Mouse (Mus musculus) MEL (cell line): ENCODE data around the gene Ecm2. TPM values are rescaled to one million over a fixed set of nuclear protein-coding genes. Genes with fewer than 3 reads are reported as not detected.

Experiments used
- DNase-seq: peaks from one replicate; pipeline ENCODE4 v3.0.0; 2011; ENCODE audit warnings: low read depth, low spot score
- H3K27ac ChIP-seq: 2 replicates; pipeline ENCODE4 v1.5.1; 2012; ENCODE audit warnings: low read depth, mild to moderate bottlenecking, control low read depth, low read length, moderate library complexity; ENCODE audit not compliant: control insufficient read depth
- H3K27me3 ChIP-seq, 2 experiments: fragments of 150-350 bp in 1 of 2; sonication (generic) in 1 of 2; 2 replicates each; pipeline ENCODE4 v1.6.1; 2012; ENCODE audit warnings: low read length in 2 of 2, mild to moderate bottlenecking in 2 of 2, improper control_type of control experiment in 1 of 2, moderate library complexity in 1 of 2; ENCODE audit not compliant: insufficient read depth in 2 of 2, control insufficient read depth in 1 of 2
- H3K36me3 ChIP-seq, 2 experiments: 2 replicates each; pipeline ENCODE4 v1.6.1; 2012 to 2014; ENCODE audit warnings: low read length in 2 of 2, improper control_type of control experiment in 1 of 2, inconsistent platforms in 1 of 2, mild to moderate bottlenecking in 1 of 2; ENCODE audit not compliant: insufficient read depth in 2 of 2, control insufficient read depth in 1 of 2
- H3K4me1 ChIP-seq, 2 experiments: fragments of 150-350 bp in 1 of 2; sonication (generic) in 1 of 2; 2 replicates each; pipeline ENCODE4 v1.6.1; 2012; ENCODE audit warnings: low read length in 2 of 2, improper control_type of control experiment in 1 of 2, mild to moderate bottlenecking in 1 of 2; ENCODE audit not compliant: insufficient read depth in 2 of 2, control insufficient read depth in 1 of 2
- H3K4me3 ChIP-seq, 2 experiments: fragments of 150-350 bp in 1 of 2; sonication (generic) in 1 of 2; 2 replicates each; pipeline ENCODE4 v1.5.1; 2012; ENCODE audit warnings: low read depth in 2 of 2, low read length in 2 of 2, mild to moderate bottlenecking in 2 of 2, moderate library complexity in 2 of 2, control low read depth in 1 of 2, improper control_type of control experiment in 1 of 2; ENCODE audit not compliant: control insufficient read depth in 1 of 2, insufficient read depth in 1 of 2
- H3K79me2 ChIP-seq: 2 replicates; pipeline ENCODE4 v1.6.1; 2012; ENCODE audit warnings: mild to moderate bottlenecking, low read length, moderate library complexity; ENCODE audit not compliant: control insufficient read depth, poor library complexity, insufficient read depth
- H3K9ac ChIP-seq: 2 replicates; pipeline ENCODE4 v1.6.1; 2012; ENCODE audit warnings: low read depth, mild to moderate bottlenecking, control low read depth, low read length, moderate library complexity; ENCODE audit not compliant: control insufficient read depth, poor library complexity, severe bottlenecking
- H3K9me3 ChIP-seq: fragments of 150-350 bp; sonication (generic); replicated peaks from 2 replicates; pipeline ENCODE4 v1.6.1; 2012; ENCODE audit warnings: mild to moderate bottlenecking, low read length, improper control_type of control experiment, moderate library complexity; ENCODE audit not compliant: insufficient read depth
- BHLHE40 ChIP-seq: IDR thresholded peaks from 2 replicates; pipeline ENCODE4 v1.6.1; 2012; ENCODE audit warnings: low read depth, mild to moderate bottlenecking, inconsistent platforms, low read length, improper control_type of control experiment, borderline replicate concordance
- CHD2 ChIP-seq: IDR thresholded peaks from 2 replicates; pipeline ENCODE4 v1.6.1; 2011; ENCODE audit warnings: low read length, improper control_type of control experiment
- ELF1 ChIP-seq: IDR thresholded peaks from 2 replicates; pipeline ENCODE4 v1.6.1; 2014; ENCODE audit warnings: low read depth, mild to moderate bottlenecking, inconsistent platforms, low read length, improper control_type of control experiment, moderate library complexity
- EP300 ChIP-seq, 2 experiments: IDR thresholded peaks; 2 replicates each; pipeline ENCODE4 v1.6.1; 2011; ENCODE audit warnings: improper control_type of control experiment in 2 of 2, low read length in 2 of 2, low read depth in 1 of 2, mild to moderate bottlenecking in 1 of 2
- JUND ChIP-seq: IDR thresholded peaks from 2 replicates; pipeline ENCODE4 v1.6.1; 2011; ENCODE audit warnings: low read depth, mild to moderate bottlenecking, improper control_type of control experiment, low read length
- MAX ChIP-seq: IDR thresholded peaks from 2 replicates; pipeline ENCODE4 v1.6.1; 2011; ENCODE audit warnings: low read length, improper control_type of control experiment
- MAZ ChIP-seq: IDR thresholded peaks from 2 replicates; pipeline ENCODE4 v1.6.1; 2012; ENCODE audit warnings: low read depth, mild to moderate bottlenecking, inconsistent platforms, low read length, improper control_type of control experiment
- MEF2A ChIP-seq: IDR thresholded peaks from 2 replicates; pipeline ENCODE4 v1.6.1; 2014; ENCODE audit warnings: low read depth, mild to moderate bottlenecking, inconsistent platforms, low read length, improper control_type of control experiment; ENCODE audit not compliant: poor library complexity, insufficient replicate concordance, severe bottlenecking; ENCODE audit errors: extremely low read depth
- NELFE ChIP-seq: IDR thresholded peaks from 2 replicates; pipeline ENCODE4 v1.6.1; 2011; ENCODE audit warnings: low read depth, low read length, improper control_type of control experiment
- NRF1 ChIP-seq: IDR thresholded peaks from 2 replicates; pipeline ENCODE4 v1.6.1; 2014; ENCODE audit warnings: low read depth, mild to moderate bottlenecking, inconsistent platforms, low read length, improper control_type of control experiment, moderate library complexity; ENCODE audit not compliant: poor library complexity, insufficient read depth, severe bottlenecking
- POLR2A ChIP-seq, 2 experiments: IDR thresholded peaks; 2 replicates each; pipeline ENCODE4 v1.6.1; 2011 to 2012; ENCODE audit warnings: low read length in 2 of 2, mild to moderate bottlenecking in 2 of 2, control low read depth in 1 of 2, improper control_type of control experiment in 1 of 2, low read depth in 1 of 2, moderate library complexity in 1 of 2; ENCODE audit not compliant: control insufficient read depth in 1 of 2, insufficient read depth in 1 of 2, poor library complexity in 1 of 2
- POLR2AphosphoS5 ChIP-seq: IDR thresholded peaks from 2 replicates; pipeline ENCODE4 v1.6.1; 2012; ENCODE audit warnings: low read depth, borderline replicate concordance, mild to moderate bottlenecking, inconsistent platforms, low read length, moderate library complexity, mixed read lengths
- RAD21 ChIP-seq: IDR thresholded peaks from 2 replicates; pipeline ENCODE4 v1.6.1; 2011; ENCODE audit warnings: mild to moderate bottlenecking, low read depth, low read length, improper control_type of control experiment
- RCOR1 ChIP-seq: IDR thresholded peaks from 2 replicates; pipeline ENCODE4 v1.6.1; 2012; ENCODE audit warnings: low read depth, mild to moderate bottlenecking, inconsistent platforms, low read length, improper control_type of control experiment
- SIN3A ChIP-seq: IDR thresholded peaks from 2 replicates; pipeline ENCODE4 v1.6.1; 2012; ENCODE audit warnings: low read length, improper control_type of control experiment, inconsistent platforms
- SMC3 ChIP-seq: IDR thresholded peaks from 2 replicates; pipeline ENCODE4 v1.6.1; 2011; ENCODE audit warnings: low read depth, low read length, improper control_type of control experiment
- TBP ChIP-seq: IDR thresholded peaks from 2 replicates; pipeline ENCODE4 v1.8.0; 2011; ENCODE audit warnings: low read depth, low read length, improper control_type of control experiment
- TCF12 ChIP-seq: IDR thresholded peaks from 2 replicates; pipeline ENCODE4 v1.6.1; 2014; ENCODE audit warnings: low read depth, mild to moderate bottlenecking, inconsistent platforms, low read length, improper control_type of control experiment, moderate library complexity
- UBTF ChIP-seq: IDR thresholded peaks from 2 replicates; pipeline ENCODE4 v1.6.1; 2012; ENCODE audit warnings: low read depth, mild to moderate bottlenecking, inconsistent platforms, low read length, improper control_type of control experiment, moderate library complexity, borderline replicate concordance; ENCODE audit not compliant: insufficient read depth
- USF1 ChIP-seq: IDR thresholded peaks from 2 replicates; pipeline ENCODE4 v1.6.1; 2014; ENCODE audit warnings: low read depth, mild to moderate bottlenecking, inconsistent platforms, low read length, improper control_type of control experiment, moderate library complexity
- USF2 ChIP-seq, 2 experiments: IDR thresholded peaks; 2 replicates each; pipeline ENCODE4 v1.6.1; 2011 to 2012; ENCODE audit warnings: improper control_type of control experiment in 2 of 2, low read length in 2 of 2, borderline replicate concordance in 1 of 2, inconsistent platforms in 1 of 2, low read depth in 1 of 2, mild to moderate bottlenecking in 1 of 2; ENCODE audit not compliant: insufficient read depth in 1 of 2
- ZC3H11A ChIP-seq: IDR thresholded peaks from 2 replicates; pipeline ENCODE4 v1.6.1; 2012; ENCODE audit warnings: low read depth, mild to moderate bottlenecking, inconsistent platforms, low read length, improper control_type of control experiment
- ZKSCAN1 ChIP-seq: IDR thresholded peaks from 2 replicates; pipeline ENCODE4 v1.6.1; 2012; ENCODE audit warnings: low read depth, mild to moderate bottlenecking, inconsistent platforms, low read length, improper control_type of control experiment, moderate library complexity
- ZMIZ1 ChIP-seq: IDR thresholded peaks from 2 replicates; pipeline ENCODE4 v1.6.1; 2012; ENCODE audit warnings: low read depth, mild to moderate bottlenecking, inconsistent platforms, low read length, improper control_type of control experiment, moderate library complexity
- polyA plus RNA-seq, 2 experiments: library from polyadenylated mRNA; stranded (reverse) in 1 of 2; unstranded in 1 of 2; fragments of >175 nt in 1 of 2; fragments of >200 nt in 1 of 2; gene quantifications; 2 replicates each; pipeline versions ENCODE4 v1.2.1 to v1.2.4; 2012; ENCODE audit warnings: low replicate concordance in 2 of 2, low read depth in 1 of 2; ENCODE audit not compliant: insufficient read length in 2 of 2, insufficient read depth in 1 of 2, missing spikeins in 1 of 2
- total RNA-seq: library from RNA; depleted of rRNA; stranded (reverse); fragments of 300-350 nt; gene quantifications from 2 replicates; pipeline ENCODE4 v1.2.3, GENCODE M21; 2012

The Ecm2 gene
- total and polyA plus RNA-seq, 3 experiments = 0.04 to 0.08 TPM; not detected in 1

DNA sequence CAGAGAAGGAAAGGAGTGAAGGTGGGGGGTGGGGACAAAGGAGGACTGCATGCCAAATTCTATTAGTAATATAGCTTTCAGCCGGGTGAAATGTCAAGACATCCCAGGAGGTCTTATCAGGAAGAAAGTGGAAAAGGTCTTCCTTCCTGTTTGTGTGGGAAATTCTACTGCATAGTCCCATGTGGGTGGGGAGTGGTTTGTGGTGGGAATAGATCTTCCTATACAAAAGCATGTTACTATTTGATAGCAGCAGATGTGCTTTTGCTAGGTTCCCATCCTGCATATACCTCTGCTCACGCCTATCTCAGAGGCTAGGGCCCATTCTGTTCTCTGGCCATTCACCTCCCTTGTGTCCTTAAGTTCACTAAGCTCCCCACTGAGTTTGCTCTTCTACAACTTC lies 56.3 kb downstream of the Ecm2 start (continued):
- TF ChIP-seq MEF2A = no peak
- no peak for TF ChIP-seq USF1
- TF ChIP-seq CHD2 = no peak
- TF ChIP-seq UBTF = no peak
- TF ChIP-seq TBP = no peak
- no peak for TF ChIP-seq ZMIZ1
- no peak for TF ChIP-seq NELFE
- TF ChIP-seq MAX = no peak
- TF ChIP-seq USF2 (IDR thresholded peaks at IDR 0.05; ENCODE audit: borderline replicate concordance in 1 of 2, insufficient read depth in 1 of 2, low read depth in 1 of 2, low read length in 2 of 2) = no peak
- TF ChIP-seq SIN3A = no peak
- TF ChIP-seq, all 39 proteins: peak for 6

DNA sequence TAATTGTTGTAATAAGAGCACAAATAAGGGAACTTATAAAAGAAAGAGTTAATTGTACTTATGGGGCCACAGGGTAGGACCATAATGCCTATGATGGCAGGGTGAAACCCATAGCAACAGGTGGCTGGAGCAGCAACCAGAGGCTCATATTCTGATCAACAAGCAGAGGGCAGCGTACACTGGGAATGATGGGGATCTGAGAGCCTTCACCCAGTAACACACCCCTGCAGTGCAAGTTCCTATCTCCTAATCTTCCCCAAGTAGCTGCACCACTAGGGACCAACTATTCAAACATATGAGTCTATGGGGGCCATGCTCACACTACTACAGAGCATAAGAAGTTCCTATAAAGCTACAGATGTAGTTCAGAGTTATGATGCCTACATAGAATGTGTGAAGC lies 59.7 kb downstream of the Ecm2 start:
- DNase-seq = peak; percentile 12
- Histone ChIP-seq H3K9me3 (no peaks in the 10 kb centered on the region), H3K79me2 (no peaks in the 10 kb centered on the region), H3K27me3 (no peaks in the 10 kb centered on the region), H3K4me3 (no peak overlapping the region), H3K9ac (no peak overlapping the region), H3K4me1 (peaks cover 6 to 8% of the 10 kb centered on the region in 2 experiments), H3K36me3 (peaks cover 0 to 10% of the 10 kb centered on the region in 2 experiments; a peak in 2 of 4 replicates), H3K27ac (no peak overlapping the region)
- no peak for TF ChIP-seq RAD21
- TF ChIP-seq JUND = no peak
- TF ChIP-seq ELF1 = no peak
- no peak for TF ChIP-seq ZKSCAN1
- no peak for TF ChIP-seq UBTF
- TF ChIP-seq TCF12 = no peak
- no peak for TF ChIP-seq EP300 (IDR thresholded peaks at IDR 0.05; ENCODE audit: low read depth in 1 of 2, low read length in 2 of 2)
- TF ChIP-seq RCOR1 = no peak
- no peak for TF ChIP-seq SMC3
- TF ChIP-seq POLR2AphosphoS5 = no peak
- TF ChIP-seq ZC3H11A = no peak
- no peak for TF ChIP-seq POLR2A (IDR thresholded peaks at IDR 0.05; ENCODE audit: control insufficient read depth in 1 of 2, insufficient read depth in 1 of 2, low read depth in 1 of 2, low read length in 2 of 2, poor library complexity in 1 of 2)
- no peak for TF ChIP-seq MAX
- TF ChIP-seq SIN3A = no peak
- TF ChIP-seq BHLHE40 = no peak
- no peak for TF ChIP-seq TBP
- no peak for TF ChIP-seq MAZ
- no peak for TF ChIP-seq NRF1
